Mouse (Mus musculus): ENCODE measurements around the gene Sox5.
"Not testable (repeated sequence)": the region's sequence is repeated elsewhere in the genome, so short reads cannot be mapped to it uniquely, and the experiment has no call there.

Sox5 gene

DNA sequence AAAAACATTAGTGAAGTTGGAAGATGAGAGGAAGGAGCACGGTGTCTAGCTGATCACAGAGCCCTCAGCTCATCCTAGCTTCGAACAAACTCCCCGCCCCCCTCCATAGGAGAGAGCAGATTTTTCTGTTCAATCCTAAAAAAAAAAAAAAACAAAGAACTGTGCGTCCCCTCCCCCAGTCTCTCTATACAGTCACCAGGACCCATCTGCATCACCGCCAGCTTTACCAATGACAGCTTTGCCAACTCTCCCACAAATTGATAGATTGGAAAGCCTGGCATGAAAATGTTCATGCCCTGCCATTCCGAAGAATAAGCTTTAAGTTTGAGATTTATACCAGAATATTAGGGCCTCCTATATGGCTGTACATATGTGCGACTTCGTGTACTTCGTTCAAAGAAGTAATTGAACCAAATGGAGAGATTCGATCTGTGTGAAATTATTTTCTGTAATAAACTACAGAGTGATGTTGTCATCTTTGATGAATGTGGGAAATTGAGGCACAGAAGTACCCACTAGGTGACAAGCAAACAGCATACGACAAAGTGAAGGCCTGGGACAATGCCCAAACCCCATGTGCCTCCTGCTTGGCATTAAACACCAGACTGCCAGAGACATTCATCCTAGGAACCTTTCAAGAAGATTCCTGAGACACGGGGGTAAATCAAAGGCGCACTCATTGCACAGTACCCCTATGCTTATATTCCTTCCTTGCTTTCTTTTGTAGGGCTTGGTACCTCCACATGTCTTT, 459.3 kb downstream of the Sox5 start:
- DNase-seq = no peak

DNA sequence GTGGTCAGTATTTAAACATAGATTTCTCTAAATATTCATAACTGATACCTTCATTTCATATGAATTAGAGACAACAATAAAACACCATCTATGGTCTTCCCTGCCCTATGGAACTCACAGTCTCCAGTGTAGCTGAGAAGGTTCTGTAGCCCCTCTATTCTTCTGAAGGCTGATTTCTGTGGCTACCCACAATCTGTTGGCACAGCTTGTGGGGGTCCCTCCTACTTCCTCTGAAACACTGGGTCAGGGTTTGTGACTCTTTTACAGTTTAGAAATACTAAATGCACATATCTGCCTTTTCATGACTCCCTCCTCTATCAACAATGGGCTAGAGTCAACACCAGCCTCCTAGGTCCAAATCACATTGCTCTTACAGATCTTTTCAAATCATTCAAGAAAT, 461.4 kb downstream of the Sox5 start:
- no peak for DNase-seq

DNA sequence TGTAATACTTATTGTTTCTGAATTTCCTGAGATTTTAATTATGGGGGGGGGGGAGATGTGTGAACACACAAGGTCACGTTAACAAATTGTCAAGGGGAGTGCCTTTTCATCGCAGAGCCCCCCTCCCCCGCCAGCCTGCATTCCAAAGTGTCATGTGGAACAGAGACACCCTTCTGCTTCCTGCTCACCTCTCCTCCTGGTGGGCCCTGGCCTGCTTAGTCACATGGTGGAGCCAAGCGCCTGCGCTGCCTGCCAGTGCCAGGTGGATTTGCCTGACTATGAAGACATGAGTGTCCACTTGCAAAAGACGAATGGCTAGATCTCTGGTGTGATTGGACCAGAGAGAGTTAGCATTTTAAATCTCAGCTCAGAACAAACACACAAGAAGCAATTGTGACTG, 462.1 kb downstream of the Sox5 start:
- DNase-seq = no peak

DNA sequence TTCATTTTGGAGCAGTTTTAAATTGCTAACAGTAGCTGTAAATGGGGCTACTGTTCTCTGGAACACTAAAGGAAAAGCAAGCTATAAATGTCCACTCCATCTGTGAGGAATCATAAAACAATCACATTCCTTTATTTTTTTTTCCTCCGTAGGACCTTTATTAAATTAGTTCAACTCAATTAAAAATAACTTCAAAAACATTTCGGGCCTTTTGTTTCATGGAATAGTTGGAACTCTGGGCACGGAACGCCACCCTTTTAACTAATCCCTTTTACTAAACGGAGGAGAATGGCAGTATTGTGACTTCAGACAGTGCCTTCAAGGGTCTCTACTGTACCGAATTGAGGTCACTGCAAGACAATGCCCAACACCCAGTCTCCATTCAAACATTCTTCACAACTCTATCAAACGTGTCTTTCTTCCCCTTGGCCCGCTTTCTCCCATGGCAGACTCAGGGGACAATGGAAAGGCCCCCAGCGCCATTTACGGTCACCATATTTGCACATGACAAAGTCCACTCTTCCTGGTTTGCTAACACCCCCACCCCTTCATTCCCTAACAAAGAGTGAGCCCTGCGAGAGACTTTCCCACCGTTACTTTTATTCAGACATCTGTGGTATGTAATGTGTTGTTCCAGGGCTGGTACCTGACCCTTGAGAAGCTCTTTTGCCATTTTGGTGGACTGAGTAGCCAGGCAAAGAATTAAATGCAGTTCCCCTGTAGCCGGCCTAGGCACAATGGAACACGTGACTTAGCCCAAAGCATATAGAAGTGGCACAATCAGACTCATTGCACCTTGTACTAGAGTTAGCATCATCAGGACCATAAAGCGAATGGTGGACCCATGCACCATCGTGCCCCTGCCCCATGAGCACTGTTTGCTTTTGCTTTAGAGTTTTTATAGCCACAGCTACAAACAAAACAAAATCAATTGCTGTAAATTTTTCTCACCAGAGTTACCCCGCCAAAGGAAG, 468.7 kb downstream of the Sox5 start:
- no peak for DNase-seq

DNA sequence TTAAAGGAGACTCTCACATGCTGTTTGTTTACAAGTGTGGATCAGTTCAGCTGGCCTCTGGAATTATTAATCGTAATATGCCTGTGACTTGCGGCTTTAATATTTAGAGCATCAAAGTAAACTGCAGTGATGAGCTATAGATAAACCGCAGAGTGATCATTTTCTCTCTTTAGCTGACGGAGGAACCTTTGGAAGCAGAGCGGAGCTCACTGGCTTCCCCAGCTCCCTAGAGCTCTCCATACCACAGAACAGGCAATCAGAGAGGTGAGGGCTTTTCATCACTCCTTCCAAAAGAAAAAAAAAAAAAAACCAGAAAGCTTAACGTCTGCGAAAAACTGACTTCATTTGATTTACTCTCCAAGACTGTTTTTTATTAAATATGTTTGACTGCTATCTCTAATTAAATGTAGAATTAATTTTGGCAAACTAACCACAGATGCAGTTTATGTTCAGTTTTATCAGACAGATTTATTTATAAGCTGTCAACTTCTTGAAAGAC, 469.4 kb downstream of the Sox5 start:
- no peak for DNase-seq

DNA sequence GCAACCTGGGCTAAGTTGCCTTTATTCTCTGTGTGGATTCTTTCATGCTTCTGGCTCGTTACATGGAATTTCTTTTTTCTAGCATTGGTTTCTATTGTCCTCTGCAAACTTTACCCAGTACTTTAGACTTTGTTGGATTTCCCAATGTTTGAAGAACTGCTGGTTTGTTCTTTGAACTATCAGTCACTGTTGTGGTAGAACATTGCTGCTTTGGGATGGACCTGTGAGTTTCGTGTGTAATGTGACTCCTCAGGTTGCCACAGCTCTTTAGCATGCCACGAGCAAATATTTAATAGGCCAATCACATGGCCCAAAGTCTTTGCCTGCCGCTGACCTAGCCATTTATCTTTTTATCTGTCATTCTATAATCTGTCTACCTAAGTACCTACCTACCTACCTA, 470.0 kb downstream of the Sox5 start:
- no peak for DNase-seq

DNA sequence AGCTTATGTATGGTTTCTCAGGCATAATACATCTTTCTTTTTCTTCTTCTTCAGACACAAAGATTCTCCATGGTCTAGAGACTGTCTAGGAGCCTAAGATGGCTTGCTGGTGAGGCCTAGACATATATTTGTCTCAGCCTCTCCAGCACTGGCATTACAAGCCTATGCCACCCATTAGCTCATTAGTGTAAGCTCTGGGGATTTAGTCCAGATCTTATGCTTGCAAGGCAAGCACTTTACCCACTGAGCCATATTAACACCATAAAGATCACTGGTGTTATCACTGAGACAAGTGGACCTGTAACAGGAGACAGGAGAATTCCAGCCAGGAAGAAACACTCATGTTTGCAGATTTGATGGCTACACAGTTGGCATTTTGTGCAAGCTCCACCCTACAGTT, 472.6 kb downstream of the Sox5 start:
- DNase-seq = no peak

DNA sequence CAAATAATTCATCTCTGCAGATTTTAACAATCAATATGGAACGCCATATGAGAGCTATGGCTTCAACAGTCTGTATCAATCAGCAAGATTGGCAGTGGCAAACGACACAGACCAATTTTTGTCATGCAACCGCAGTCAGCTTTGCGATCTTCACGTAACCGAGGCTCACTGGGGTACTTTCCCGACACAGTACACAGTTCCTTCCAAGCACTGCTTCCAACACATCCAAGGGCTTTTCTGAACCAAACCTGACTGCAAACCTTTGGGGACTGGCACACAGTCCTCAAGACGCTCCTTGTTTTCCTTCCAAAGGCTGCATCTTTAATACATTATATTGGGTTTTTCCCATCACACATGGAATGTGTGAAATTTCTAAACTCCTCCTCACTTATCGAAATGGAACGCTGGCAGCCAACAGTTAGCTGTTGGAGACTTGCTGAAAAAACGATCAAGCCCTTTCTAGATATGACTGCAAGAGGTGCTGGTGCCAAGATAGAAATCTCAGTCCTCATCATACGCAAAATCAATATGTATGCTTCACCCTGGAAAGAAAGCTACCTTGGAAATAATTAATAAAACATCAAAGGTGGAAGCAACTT, 474.1 kb downstream of the Sox5 start:
- DNase-seq = no peak

DNA sequence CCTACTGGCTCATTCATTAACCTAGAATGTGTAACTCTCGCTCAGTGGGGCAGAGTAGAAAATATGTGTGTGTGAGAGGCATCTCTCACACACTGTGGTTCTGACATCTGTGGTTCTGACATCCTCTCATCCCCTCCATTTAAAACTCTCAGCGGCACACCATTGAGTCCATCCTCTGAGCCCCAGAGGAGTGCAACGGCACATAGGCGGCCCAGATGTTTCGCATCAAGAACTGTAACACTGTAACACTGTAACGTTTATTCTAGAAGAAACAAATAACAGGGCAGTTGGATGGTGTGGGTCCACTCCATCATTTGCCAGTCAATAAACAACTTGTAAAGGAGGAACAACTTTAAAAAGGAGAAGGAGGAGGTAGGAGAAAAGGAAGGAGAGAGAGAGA, 479.0 kb downstream of the Sox5 start:
- no peak for DNase-seq

DNA sequence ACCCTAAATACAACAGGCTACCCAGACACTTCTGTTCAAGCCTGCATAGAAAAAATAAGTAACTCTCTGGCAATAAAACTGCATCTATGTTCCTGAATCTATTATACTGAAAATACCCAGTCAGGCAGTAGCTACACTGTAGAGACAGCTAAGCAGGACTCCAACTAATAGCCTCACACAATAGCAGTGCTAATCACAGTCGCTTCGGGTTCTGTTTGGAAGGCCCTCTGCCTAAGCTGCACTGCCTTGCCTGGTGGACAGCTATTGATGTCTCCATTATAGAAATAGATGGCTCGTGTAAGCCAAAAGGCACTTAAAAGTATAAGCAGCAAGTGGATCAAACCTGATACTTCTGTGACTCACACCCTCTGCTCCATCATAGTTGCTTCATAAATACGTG, 480.7 kb downstream of the Sox5 start:
- no peak for DNase-seq

DNA sequence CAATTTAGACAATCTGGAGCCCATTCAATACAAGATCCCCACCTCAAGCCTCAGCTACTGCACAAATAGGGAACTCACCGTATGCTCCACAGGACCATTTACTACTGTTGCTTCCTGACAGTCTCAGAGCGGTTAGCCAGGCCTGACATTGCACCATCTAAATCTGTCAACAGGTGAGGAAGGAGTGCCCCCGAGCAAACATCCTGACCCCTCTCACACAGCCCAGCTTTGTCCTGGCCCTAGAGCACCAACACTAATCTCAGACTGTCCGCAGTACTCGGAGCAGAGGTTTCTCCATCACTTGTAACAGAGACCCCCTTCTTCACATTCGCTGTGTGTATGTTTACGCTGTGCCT, 482.3 kb downstream of the Sox5 start:
- no peak for DNase-seq

DNA sequence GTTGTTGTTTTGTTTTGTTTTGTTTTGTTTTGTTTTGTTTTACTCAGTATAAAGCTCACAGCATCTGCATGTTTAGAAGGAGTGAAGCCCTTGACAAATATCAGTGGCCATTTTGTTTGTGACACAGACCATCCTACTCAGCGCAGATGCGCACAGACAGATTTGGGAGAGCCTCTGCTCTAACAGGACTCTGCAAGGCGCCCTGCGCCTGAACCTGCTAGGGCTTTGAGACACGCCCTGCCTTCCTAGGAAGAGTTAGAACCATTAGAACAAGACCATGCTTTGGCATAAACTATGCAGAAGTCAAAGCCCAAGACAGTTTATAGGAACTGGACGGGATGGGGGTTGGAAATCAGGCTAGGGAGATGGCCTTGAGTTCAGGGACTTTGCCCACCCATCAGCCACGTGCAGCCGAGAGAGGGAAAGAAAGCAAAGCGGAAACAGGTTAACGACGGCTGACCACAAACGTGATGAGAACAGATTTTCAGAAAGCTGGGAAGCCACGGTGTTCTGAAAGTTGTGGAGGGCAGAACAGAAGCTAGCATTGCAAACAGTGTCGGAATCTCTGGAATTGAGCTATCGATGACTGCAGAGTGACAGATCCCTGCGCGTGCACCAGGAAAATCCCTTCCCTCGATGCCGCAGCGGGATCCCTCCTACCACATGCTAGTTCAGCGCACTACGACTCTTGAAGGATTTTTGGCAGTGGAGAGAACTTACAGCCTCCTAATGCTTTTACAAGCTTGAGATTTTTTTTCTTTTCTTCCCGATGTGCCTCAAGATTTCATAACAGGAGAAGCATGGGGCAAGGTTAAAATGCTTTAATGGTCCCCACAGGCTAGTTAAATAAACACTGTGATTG, 482.9 kb downstream of the Sox5 start:
- no peak for DNase-seq

DNA sequence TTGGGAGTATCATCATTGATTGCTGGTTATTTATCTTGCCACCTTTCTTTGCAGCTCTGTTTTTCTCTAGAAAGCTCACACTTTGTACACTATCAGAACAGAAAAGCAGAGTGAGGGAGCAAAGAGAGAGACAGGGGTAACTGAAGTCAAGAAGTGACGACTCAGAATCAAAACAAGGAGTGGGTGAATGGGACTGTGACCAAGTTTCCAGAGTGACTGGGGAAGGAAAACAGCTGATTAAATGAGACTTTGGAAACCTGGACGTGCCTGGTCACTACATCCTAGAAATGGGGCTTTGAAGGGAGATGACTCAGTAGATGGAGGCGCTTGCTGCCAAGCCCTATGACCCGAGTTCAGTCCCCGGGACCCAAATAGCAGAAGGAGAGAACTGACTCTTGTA, 483.9 kb downstream of the Sox5 start:
- no peak for DNase-seq

DNA sequence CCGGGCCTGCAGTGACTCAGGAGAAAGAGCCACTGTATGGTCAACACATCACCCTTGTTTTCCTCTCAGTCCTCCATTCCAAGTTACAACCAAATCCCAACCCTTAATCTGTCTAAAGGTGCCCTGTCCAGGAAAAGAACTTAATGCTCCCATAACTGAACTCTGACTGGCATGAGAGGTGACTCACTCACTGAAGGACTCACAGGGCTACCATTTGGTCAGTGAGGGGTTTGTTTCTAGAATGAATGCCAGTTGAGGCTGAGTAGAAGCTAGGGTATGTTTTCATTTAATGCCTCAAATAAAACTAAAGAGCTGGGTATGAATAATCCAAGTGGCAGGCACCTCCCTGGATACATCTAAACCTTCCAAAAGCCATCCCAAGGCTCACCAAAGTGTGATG, 484.6 kb downstream of the Sox5 start:
- no peak for DNase-seq

DNA sequence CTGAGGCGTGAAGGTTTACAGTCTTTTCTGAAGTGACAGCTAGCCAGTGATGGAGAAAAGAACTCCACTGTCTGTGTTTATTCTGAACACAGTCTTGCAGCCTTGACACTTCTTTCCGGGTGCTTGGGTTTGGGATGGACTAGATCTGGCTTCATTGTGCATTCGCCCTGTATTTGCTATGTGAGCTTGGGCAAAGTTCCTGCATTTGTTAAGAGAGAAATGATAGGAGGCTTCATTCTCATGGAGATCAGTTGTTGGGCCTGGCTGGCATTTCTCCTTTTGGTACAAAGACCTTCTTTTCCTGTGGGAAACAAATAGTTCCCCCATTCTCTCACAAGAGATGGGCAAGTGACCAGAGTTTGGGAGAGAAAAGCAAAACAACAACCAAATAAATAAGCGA, 490.3 kb downstream of the Sox5 start:
- no peak for DNase-seq

DNA sequence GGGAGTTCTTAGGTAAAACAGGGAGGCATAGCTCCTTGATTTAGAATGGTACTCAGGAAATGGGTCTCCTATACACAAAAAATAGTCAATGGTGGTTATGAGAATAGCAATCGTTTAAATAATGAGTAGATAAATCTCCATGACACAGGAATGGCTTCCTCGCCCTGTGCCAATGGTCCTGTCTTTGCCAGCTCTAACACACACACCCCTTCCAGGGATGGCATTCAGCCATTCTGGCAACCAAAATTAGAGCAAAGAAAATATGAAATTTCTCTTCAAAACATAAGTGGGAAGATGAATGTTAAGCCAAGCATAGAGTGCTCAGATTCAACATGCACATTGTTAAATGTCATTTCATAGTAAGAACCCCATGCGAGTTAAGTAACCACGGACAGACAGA, 495.7 kb downstream of the Sox5 start:
- no peak for DNase-seq

DNA sequence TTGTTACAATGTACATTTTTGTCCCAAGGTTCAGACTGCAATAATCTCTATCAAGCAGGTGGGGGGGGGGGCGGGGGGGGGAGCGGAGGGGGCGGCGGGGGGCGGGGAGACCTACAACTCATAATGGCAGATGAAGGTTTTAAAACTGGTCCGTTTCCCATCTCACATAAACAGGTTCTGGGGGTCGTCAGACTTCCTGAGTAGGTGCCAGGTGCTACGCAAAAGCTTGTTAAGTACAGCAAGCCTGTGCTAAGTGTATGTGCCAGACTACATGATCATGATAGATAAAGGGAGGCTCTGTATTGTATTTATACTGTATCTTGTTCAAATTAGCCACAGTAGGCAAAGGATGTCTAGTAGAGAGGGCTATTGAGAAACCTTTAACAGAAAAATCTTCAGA, 498.6 kb downstream of the Sox5 start:
- DNase-seq = no peak

DNA sequence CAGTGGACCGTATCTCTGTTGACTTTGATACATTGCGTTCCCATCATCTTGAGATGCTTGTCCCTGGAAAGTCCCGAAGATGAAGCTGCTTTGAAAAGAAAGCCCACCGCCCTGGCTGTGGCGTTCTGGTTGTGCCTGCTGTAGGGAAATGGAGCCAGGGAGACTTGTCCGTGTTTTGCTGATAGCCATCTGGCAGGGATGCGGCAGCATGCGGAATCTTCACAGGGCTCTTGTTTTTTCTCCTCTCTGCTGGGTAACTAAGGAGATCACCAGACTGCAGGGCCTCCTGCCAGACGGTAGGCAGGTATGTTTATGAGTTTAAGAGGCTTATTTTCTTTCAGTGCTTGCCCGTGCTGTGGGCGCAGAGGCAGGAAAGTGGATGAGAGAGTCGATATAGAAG, 499.0 kb downstream of the Sox5 start:
- peak; percentile 19 for DNase-seq

DNA sequence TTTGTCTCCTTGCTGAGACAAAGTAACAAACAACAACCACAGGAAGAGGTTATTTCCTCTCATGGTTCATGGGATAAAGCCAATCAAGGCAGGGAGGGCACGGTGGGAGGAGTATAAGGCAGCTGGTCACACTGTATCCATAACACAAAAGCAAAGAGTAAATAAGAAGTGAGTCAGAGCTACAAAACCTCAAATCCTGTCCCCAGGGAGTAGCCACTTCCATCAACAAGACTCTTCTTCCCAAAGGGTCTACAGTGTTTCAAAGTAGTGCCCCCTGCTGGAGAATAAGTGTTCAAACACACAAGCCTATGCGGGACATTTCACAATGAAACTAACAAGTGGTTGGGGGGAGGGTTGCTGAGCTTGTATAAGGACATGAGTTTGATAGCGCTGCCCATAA, 500.1 kb downstream of the Sox5 start:
- no peak for DNase-seq

DNA sequence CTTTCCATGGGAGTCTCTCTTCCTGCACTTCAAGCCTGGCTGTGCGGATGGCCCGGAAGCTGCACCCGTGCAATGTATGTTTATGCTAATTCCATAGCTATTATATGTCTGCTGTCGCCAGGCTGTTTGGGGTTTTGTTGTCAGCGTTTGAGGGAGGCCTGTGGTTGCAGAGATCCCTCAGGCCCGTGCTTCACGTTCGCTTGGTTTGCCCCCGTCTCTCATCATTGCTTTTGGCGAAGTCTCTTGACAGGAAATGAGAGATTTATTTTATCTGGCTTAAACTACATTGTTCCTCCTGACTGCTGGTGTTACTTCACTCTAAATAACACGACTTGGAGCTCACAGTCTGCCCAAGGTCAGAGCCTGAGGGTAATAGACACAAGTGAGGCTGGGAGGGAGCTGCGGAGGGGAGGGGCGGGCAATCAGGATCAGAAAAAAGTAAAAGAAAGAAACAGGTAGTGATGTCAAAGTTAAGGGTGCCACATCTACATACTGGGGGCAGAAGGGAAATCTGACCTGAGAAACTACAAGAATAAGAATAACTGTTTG, 503.2 kb downstream of the Sox5 start:
- DNase-seq = no peak

DNA sequence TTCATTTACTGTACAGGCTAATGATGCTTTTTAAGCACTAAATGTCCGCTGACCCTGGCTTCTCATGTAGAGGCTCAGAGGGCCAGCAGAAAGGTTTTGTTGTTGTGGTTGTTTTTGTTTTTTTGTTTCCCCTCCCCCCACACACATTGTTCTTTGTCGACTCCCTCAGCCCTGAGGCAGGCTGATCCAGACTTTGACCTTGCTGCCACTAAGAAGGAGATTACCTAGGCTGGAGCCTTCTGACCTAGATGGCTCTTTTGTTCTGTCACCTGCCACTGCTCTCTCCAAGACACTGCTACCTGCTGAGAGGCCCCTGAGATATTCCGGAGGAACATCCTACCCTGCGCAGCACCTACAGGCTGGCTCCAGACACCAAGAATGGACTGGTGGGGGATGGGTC, 508.4 kb downstream of the Sox5 start:
- not testable (repeated sequence) for DNase-seq

DNA sequence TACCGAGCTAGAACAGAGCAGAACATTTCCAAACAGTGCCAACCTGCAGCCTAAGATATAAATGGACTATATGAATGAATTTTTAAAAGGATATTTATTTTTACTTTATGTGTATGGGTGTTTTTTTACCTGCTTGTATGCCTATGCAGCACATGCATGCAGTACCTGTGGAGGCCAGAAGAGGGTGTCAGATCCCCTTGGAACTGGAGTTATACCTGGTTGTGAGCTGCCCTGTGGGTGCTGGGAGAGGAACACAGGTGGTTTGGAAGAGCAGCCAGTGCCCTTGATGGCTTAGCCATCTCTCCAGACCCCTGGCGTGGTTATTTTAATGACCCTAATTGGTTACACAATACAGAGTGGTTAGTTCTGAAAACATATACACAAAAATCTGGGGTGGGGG, 510.5 kb downstream of the Sox5 start:
- DNase-seq = no peak

DNA sequence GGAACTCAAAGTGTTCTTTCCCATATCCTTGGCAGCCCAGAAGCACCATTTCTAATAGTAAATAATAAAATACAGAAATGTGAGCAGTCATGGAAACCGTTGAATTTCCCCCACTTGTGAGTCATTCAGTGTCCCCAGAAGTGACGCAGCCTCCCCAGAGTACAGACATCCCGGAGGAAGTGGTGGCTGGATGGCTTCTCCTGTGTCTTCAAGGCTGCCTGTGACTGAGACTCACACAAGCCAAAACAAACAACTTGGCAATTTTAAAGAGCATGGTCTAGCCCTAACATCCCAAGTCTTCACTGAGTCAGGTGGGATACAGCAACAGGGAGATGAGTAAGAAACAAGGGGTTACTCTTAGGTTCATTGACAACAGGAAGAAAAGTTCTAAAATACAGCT, 511.5 kb downstream of the Sox5 start:
- no peak for DNase-seq
